Mouse (Mus musculus): ENCODE measurements around the gene Rasl10a.

Gene Rasl10a

DNA sequence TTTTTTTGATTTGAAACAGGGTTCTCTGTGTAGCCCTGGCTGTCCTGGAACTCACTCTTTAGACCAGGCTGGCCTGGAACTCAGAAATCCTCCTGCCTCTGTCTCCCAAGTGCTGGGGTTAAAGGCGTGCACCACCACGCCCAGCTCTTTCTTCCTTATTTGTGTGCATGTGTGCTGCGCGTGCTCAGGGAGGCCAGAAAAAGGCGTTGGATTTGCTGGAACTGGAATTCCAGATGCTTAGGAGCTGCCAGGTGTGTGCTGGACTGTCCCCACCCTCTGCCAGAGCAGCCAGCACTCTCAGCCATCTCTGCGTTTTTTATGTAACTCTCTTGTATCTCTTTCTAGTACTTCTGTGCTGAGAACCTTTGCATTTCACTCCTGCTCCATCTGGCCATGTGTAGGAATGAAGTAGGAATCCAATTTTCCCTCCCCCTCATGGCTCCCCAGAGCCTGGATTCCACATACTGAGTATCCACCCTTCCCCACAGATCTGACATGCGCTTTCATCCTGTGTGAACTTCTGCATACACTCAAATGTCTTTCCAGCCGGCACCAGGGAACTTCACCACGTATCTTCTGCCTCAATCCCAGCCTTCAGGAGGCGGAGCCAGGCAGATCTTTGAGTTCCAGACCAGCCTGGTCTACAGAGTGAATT is 5.6 kb upstream of the Rasl10a start:
- ATAC-seq (ENCODE audit: insufficient number of reproducible peaks, low FRiP score, low TSS enrichment) = no peak

GRCm38 (mm10) chr11:5054151-5054550 is 3.8 kb upstream of the Rasl10a start:
- ATAC-seq (ENCODE audit: insufficient number of reproducible peaks, low FRiP score, low TSS enrichment) = no peak

DNA sequence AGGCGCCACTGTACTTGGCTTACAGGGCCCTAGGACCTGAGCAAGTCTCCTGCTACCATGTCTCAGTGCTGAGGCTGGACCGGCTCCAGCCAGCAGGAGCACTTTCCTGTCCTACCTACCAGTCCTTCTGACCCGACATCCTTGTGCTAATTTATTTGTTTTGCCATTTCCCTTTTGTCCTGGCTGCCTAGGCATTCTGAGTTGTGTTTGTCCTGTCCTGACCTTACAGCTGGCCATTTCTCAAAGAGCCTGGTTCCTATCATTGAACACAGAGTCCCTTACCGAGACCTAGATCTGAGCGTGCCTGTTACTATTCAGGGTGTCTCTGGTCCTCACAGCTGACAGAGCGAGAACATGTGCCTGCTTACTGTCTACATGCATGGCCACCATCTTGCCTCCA is 3.1 kb upstream of the Rasl10a start:
- no peak for ATAC-seq (ENCODE audit: insufficient number of reproducible peaks, low FRiP score, low TSS enrichment)

- ATAC-seq (ENCODE audit: insufficient number of reproducible peaks, low FRiP score, low TSS enrichment) = no peak
Measured at GRCm38 (mm10) chr11:5055945-5056938, 1.7 kb upstream of the Rasl10a start.

DNA sequence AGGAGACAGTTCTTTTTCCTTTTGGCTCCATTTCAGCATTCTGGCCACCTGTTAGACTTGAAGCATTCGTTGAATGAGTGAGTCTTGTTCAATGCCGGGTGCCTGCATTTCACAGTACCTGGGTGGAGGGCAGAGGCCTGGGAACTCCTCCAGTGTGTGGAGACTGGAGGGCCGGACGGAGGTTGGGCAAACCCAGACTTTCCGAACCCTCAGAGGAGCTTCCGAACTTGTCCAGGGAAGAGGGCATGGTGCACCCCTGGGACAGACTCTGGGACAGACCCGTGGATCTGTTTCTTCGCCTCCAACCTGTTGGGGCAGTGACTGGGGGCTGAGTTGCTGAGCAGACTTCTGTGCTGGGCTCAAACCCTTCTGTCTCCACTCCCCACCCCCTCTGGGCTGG is 864 bp upstream of the Rasl10a start:
- ATAC-seq (ENCODE audit: insufficient number of reproducible peaks, low FRiP score, low TSS enrichment) = no peak

DNA sequence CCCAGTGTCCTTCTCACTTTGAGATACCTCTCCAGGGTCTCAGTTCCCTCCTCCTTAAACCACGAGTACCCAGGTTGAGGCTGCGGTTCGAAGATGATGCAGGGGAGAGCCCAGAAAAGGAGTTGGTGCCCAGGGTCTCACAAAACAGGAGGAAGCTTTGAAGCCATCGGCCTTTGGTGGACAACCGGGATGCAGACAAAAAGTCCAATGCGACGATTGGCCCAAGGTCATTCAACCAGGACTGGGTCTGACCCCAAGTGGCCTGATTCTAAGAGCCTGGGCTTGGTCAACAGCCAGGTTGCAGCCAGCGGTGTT is 430 bp upstream of the Rasl10a start:
- no peak for ATAC-seq (ENCODE audit: insufficient number of reproducible peaks, low FRiP score, low TSS enrichment)

DNA sequence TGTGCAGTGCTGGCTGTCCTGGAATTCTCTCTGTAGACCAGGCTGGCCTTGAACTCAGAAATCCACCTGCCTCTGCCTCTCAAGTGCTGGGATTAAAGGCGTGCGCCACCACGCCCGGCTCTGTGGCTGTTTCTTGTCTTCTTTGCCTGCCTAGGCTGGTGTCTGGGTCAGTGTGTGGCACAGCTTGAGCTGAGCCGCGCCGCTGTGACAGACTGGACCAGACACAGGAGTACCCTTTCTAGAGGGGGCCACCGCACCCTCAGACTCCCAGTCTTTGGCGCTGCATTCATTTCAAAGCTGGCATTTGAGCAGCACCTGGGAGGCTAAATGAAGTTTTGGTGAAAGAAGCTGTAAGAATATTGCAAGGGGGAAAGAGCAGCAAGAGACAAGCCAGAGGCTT is 855 bp downstream of the Rasl10a start:
- no peak for ATAC-seq (ENCODE audit: insufficient number of reproducible peaks, low FRiP score, low TSS enrichment)

DNA sequence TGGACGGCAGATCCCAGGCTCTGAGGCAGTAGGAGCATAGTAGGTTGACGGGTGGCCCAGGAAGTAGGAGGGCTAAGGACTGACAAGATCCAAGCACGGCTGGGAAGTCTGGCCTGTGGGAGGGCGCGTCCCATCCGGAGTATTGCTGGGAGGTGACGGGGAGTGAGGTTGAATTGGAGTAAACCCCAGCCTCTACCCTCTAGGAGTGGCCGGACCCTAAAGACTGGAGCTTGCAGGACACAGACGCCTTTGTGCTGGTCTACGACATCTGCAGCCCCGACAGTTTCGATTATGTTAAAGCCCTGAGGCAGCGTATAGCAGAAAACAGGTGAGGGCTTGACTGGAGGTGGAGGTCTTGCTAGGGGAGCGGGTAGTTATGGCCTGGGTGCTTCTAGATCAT is 1.3 kb downstream of the Rasl10a start:
- no peak for ATAC-seq (ENCODE audit: insufficient number of reproducible peaks, low FRiP score, low TSS enrichment)

- no peak for ATAC-seq (ENCODE audit: insufficient number of reproducible peaks, low FRiP score, low TSS enrichment)
Measured at GRCm38 (mm10) chr11:5059704-5060156, 1.8 kb downstream of the Rasl10a start.

GRCm38 (mm10) chr11:5060756-5061412 is 3.0 kb downstream of the Rasl10a start:
- no peak for ATAC-seq (ENCODE audit: insufficient number of reproducible peaks, low FRiP score, low TSS enrichment)

DNA sequence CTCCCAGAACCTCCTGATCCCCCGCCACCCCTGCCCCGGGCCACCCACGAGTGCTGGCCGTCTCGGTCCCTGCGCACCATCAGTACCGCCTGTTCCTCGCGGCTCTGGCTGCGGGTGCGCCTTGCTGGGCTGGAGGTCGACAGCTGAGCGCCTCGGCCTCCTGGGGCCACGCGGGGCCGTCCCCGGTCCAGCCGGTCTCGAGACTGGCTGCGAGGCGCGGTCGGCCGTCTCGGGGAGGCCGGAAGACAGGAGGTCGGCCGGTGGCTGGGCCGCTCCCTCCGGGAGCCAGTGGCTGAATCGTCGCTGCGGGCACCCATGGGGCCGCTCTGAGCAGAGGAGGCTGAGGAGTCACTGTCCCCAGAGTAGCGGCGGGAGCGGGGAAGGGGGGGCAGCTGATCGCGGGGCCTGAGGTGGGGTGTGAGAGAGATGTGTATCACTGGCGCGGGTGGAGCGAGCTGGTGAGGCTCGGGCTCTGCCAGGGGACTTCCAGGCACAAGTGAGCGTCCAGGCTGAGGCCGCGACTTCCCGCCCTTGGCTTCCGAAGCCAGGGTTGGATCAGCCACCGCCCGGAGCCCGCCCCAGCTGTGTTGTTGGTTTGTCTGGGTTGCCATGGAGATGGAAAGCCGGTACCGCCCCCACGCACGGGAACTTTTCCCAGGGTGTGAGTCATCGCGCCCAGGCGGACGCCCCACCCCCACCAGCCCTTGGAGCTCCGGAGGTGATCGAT is 3.6 kb downstream of the Rasl10a start:
- ATAC-seq (ENCODE audit: insufficient number of reproducible peaks, low FRiP score, low TSS enrichment) = no peak

GRCm38 (mm10) chr11:5062326-5062725 is 4.4 kb downstream of the Rasl10a start:
- ATAC-seq (ENCODE audit: insufficient number of reproducible peaks, low FRiP score, low TSS enrichment) = no peak

DNA sequence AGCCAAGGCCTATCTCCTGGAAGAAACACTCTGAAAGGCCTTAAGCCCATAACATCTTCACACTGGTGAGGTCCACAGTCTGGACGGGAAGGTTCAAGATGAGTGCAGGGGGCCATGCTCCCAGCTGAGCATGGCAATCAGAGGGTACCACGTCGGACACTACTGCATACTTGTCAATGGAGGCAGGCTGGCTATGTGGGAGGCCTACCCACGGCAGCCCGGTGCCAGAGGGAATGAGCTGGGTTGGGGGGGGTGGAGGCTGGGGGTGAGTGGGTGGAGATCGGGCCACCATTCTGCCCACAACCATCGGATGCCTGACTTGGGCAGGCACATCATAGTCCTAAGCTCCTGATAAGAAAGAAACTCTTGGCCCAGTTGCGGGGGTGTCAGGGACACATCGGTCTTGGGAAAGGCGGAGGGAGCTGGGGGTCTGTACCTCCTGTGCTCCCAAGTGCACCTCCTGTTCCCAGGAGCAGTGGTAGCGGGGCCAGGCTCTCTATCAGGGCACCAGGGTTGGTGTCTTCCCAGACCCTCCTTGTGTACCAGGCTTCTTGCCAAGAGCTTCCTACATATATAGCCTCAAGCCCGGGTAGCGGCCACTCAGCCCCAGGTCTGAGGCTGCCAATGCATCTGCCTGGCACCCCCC is 5.1 kb downstream of the Rasl10a start:
- no peak for ATAC-seq (ENCODE audit: insufficient number of reproducible peaks, low FRiP score, low TSS enrichment)

- ATAC-seq (ENCODE audit: insufficient number of reproducible peaks, low FRiP score, low TSS enrichment) = no peak
Measured at GRCm38 (mm10) chr11:5063561-5064281, 5.8 kb downstream of the Rasl10a start.

DNA sequence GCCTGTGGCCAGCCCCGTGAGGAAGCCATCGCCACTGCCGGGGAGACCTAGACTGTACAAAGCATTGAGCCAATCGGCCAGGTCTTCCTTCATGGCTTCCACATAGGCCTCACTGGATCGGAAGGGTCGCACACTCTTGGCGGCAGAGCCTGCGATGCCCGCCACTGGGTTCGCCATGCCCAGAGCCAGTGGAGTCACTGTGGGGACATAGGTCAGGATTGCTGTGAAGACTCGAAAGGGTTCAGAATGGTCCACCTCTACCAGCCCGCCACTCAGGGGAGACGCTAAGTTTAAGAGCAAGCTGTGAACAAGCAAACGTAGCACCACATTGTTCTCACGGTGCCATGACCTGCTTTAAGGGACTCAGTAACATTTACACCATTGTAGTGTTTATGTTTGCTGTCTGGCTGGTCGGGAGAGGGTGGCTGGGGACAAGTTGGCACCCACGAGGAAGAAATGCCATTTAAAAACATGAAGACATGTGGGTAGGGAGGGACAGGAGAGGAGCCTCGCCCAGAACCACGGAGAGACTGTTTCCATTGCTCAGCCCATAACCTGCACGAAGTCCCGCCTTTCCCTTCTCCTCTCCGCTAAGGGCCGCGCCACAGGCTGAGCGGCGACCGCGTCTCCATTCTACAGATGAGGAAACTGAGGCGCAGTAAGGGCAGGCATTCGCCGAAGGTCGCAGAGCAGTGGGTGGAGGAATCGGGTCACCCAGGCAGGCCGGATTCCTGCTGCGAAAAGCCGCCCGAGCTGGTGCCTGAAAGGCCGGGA is 6.5 kb downstream of the Rasl10a start:
- ATAC-seq (ENCODE audit: insufficient number of reproducible peaks, low FRiP score, low TSS enrichment) = peak; percentile 7; the same call in 1 of the 2 replicates

DNA sequence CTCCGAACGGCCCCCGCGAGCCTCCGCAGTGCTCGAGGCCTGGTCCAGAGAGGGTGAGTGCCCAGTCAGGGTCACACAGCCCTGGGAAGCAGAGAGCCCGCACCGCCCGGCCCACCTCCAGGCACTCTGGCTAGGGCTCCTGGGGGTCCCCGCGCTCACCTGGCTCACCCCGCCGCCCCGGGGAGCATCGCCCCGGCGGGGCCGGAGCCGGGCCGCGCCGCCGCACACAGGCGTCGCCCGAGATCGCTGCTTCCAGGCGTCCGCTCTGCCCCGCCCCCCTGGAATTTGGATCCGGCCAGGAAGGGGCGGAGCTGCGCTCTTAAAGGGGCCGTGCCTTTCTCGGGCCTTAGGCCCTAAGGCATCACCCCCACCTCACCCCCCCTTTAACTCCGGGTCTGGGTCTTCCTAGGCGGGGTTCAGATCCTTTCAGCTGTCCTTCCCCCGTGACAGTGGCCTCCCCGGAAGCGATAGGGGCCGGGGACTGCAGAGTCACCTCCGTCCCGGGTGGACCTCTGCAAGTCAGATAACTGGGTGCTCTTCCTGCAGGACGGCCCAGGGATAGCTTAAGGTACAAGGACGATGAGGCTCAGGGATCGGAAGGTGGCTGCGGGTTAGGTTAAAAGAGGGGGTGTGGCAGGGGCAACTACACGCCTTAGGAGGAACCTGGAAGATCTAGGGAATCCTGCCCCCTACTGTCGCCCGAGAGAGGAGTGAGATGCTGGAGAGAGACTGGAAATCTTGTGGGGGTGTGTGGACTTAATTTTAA is 7.3 kb downstream of the Rasl10a start, which contains the start of gene Gas2l1:
Gene Gas2l1 (minus strand): TSS at position 272 of the 766 bp plus-strand sequence.
- ATAC-seq (ENCODE audit: insufficient number of reproducible peaks, low FRiP score, low TSS enrichment) = peak; percentile 51

DNA sequence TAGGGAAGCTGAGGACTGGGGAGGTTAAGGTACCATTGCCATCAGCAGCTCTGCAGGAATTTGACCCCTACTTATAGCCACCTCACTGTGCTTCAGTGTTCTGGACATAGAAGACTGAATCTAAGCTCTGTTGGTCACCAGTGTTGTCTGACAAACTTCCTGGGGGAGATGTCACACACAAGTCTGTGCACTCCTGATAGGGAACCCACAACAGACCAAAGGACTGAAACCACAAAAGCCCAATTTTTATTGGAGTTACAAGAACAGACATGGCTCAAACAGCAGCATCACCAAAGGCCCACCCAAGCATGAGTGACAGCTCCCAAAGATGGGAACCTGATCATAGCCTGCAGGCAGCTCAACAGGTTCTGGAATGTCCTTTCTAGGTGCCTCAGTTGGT is 9.1 kb downstream of the Rasl10a start:
- ATAC-seq (ENCODE audit: insufficient number of reproducible peaks, low FRiP score, low TSS enrichment) = no peak

Measured in cerebellum, adult (tissue).